Mouse (Mus musculus) v-Abl transformed pro-B cells (cell line): Measurements from ENCODE around the gene Kcnk10.

Experiments
- in situ Hi-C, 2 experiments: fragments of 400-800 bp; cut with MboI; formaldehyde crosslinking; loops; one replicate each; pipeline ENCODE4 v1.15.1; 2025; ENCODE audit not compliant: unreplicated experiment in 2 of 2

Gene Kcnk10

DNA sequence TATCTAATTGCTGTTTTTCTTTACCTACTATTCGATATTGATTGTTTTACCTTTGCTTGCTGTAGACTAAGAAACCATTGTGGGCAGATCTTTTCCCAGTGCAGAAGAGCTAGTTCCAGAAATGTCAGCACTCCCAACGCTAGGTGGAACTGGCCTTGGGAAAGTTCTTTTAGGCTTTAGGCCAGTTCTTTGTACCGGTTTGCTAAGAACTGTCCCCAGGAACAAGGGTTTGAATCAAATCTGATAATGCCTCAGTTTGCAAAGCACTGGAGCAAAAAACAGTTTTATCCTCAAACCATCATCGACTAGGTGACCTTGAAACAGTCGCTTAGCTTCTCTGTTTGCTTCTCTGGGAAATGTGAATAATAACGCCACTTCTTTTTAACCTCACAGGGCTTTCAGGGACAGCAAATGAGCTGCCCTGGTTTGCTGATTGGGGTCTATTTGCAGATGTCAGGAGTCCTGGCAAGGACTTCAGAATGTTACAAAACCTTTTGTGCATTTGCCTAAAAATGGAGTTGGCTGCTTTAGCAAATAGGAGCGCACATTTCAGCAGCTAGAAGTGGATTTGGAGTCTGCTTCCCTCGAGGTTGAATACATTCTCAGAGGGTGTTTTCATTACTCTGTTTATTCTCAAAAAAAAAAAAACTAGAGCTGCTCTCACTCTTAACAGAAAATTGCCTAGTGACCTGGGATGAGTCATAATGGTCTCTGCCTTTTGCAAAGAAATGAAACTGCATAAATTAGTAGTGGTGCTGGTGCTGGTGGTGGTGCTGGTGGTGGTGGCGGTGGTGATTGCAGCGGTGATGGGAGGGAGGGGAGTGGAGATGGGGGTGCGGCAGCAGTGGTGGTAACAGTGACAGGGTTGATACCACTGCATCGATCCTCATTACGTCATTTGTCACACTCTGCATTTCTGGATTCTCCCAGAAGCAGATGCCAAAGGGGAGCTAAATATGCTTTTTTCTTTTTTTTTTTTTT, 53.5 kb downstream of the Kcnk10 start:
- in situ Hi-C loops = loop anchor here in 1 of 2 experiments (5.0 kb wide), 1 partner anchor 48 kb away; no protein-coding TSS in a partner anchor

DNA sequence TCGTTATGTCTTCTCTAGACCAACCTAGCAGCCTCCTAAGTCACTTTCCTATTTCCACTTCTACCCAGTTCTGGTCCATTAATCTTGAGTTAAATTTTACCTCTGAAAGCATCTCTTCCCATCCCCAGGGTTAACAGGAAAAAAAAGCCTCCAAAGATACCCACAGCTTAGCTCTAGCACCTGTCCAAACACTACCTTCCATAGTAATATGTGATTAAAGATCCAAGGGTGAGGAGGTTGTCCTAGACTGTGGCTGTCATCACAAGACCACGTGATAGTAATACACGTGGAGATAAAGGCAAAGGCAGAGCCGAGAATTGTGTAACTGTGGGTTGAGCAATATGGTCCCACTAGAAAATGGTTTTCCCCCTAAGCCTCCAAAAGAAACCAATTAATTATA, 56.8 kb downstream of the Kcnk10 start:
- in situ Hi-C loops = loop anchor here in 1 of 2 experiments (5.0 kb wide), 1 partner anchor 51 kb away; no protein-coding TSS in a partner anchor

DNA sequence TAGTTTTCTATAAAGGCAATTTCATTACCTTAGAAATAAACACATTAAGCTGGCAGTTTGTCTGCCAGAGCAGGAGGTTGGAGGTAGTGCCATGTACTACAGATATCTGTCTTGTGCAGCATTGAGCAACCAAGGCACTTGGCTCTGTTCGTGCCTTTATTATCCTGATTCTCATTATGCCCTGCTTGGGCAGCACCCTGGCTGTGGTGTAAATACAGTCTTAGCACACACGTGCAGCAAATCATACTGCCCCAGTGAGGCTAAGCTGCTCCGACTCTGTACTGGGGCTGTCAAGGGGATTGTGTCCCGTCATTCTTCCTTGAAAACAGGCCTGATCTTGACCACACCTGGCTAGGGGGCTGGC, 57.6 kb downstream of the Kcnk10 start:
- in situ Hi-C loops = loop anchor here in 1 of 2 experiments (5.0 kb wide), 1 partner anchor 52 kb away; no protein-coding TSS in a partner anchor

DNA sequence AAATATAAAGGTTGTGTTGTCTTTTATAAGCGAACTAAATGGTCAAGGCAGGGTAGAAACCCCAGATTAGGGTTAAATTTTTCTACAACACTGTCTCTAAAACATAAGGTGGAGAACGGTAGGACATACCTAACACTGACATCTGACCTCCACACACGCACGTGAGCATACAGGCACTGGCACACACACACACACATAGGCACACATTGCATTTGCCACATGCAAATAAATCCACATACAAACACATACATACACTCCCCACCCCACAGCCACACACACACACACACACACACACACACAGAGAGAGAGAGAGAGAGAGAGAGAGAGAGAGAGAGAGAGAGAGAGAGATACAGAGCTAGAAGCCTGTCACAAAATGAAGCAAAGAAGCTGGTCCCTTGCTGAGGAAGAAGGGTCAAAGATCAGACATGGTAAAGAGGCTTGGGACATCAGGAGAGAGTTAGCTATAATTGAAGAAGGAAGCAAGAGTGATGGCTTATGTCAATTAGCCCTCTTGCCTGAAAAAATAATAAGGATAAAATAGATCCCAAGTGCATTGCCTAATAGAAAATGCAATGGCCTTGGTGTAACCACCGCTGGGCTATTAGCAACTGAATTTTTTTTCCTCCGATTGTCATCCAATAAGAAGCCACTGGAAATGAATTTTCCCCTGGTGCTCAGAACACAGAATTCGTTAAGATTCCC, 58.1 kb downstream of the Kcnk10 start:
- in situ Hi-C loops = loop anchor here in 1 of 2 experiments (5.0 kb wide), 1 partner anchor 52 kb away; no protein-coding TSS in a partner anchor

DNA sequence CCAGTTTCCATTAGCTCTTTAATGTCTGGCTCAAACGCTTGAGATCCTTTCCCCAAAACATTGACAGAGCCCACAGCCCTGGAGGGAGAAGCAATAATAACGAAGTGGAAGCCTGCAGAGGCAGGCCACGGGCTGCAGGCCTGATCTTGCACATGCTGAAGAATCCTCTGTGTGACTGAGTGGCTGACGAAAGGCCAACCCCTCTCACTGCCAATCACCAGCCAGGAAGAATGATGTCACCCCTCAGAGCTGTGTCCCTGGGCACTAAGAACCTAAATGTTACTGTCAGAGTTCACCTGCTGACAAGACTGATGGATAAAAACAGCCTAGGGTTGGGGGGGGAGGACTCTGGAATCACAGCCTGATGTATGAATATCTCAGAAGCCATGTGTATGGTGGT, 72.5 kb downstream of the Kcnk10 start:
- in situ Hi-C loops = no loop called here

DNA sequence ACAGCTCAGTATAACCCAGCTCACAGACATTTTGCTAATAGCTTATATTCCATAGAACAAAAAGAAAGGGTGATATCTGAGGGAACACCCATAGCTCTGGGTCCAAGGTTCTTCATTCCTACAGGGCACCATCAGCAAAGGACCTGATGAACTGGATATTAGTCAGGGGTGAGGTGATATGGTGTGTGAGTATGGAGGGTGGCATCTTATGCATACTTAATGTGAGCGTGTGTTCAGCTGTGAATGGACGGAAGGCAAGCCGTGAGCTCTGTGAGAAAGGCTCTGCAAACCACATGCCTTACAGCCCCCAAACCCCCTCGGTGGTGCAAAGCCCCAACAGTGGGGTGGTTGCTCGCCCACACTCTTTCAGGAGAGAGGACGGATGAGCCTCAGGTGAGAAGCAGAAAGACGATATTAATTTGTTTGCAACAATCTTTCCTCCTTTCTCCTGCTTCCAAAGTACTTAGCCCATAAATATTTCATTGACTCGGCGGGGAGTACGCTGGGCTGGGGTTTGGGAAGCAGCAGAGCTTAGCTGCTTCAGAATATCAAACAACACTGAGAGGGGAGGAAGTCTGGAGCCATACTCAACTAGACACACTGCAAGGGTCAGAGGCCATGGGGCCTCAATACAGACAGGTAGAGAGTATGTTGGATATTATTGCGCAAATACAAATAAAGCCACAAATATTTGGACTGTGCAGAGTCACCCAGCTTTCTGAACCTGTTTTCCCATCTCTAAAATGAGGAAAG, 76.4 kb downstream of the Kcnk10 start:
- in situ Hi-C loops = no loop called here

DNA sequence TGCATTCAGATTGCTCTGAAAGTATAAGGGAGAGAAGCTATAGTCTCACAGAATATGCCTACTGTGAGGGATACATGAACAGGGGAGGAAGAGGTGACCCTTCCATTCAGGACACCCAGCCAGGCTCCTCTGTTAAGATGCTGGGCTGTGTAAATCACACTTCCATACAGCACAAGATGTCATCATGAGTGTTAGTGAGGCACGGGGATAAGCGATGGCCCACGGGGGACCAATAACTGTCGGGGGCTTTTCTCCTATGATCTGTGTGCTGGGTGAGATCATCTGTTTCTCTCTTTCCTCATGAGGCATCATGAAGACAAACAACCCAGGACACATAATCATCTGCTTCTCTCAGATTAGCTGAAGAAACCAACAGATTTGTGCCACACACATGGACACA, 77.1 kb downstream of the Kcnk10 start:
- in situ Hi-C loops = no loop called here

DNA sequence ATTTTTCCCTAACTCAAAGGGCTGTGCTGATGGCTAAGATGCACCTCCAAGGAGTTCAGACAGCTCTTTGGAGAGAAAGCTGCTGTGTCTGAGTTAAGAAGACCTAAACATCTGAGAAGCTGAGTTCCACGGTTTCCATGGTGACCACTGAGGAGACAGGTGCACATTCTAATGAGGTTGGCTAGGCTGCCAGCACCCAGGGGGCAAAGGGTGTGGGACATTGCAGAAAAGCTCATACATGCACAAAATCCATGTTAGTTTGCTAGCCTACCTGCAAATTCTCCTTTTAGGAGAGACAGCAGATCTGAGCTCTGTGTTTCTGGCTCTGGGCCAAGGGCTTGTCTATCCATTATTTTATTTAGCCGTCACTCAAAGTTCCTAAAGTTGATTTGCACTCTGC, 96.7 kb downstream of the Kcnk10 start:
- in situ Hi-C loops = no loop called here

DNA sequence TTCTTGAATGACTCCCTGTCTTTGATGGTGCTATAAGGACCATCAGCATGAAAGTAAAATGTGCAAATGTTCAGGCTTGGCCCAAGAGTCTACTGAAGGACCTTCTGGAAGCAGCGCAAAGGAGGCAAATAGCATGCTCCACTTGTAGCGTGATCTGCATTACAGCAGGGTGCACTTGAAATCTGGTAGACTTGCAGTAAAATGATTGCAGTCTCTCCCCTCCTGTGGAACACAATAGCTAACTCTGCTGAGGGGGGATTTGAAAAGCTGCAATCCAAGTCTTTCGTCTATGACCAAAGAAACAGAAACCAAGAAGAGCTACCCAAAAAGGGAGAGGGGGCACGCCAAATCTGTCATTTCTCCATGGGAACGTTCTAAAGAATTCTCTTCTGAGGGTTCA, 97.1 kb downstream of the Kcnk10 start:
- in situ Hi-C loops = no loop called here

DNA sequence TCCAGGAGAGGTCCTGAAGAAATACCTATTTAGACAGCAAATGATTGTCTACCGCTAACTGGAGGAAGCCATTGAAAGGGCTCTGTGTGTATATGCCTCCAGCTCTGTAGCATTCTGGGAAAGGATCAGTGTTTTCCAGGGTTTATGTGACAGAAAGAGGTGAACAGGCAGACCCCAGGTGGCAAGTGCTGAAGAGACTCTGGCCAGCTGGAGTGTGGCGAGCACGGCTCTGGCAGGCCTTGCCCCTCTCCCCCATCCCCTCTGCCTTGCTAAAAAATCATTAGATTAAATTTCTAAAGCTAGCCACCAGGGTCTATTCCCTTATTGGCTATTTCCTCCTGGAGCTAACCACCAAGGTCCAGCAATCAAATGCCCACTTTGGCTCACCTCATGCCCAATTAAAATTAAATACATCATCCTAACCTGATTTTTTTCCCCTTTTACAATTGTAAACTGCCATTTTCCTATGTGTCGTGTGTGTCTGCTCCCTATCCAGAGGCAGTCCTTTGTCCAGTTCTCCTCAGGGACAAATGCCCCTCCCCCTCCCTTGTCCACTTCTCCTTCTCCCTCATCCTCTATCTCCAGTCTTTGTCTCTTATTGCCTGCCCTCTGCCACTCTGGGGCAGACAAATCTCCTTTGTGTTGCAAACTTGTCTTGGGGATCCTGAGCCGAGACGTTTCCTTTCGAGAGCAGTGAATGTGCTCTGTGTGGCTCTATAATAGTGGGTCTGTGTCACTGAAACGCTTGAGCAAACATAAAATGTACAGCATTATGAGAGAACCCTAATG, 100.2 kb downstream of the Kcnk10 start:
- in situ Hi-C loops = no loop called here

DNA sequence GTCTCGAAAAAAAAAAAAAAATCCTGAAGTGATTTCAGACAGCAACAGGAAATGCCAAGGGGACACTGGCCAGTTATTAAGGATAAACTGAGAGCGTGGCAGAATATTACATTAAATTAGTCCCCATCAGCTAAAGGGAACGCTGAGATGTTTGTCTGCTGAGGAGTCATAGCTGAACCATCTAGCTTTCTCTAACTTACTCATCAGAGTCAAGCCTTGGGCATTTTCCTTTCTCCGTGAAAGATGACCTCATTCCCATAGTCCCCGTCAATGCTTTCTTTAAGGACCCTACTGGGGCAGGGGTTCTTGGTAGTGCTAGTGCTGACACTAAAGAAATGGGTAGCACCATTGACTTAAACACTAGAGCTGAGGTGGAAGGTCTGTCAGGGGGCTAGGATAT, 106.9 kb downstream of the Kcnk10 start:
- in situ Hi-C loops = no loop called here

DNA sequence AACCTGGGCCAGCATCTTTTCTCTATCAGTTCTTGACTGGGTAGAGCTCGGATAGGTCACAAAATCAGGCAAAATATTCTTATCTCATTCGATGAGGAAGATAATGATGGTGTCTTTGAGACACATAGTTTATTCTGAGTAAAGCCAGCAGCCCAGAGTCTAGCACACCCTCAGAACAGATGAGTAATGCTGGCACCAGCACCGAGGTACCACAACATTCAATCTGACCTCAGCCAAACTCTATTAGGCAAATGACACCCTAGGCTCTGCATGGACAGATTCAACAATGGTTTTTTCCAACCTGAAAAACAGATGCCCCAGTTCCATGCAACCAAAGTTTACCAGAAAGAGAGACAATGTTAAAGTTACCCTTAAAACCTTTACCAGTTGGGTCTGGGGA, 108.0 kb downstream of the Kcnk10 start:
- in situ Hi-C loops = no loop called here

DNA sequence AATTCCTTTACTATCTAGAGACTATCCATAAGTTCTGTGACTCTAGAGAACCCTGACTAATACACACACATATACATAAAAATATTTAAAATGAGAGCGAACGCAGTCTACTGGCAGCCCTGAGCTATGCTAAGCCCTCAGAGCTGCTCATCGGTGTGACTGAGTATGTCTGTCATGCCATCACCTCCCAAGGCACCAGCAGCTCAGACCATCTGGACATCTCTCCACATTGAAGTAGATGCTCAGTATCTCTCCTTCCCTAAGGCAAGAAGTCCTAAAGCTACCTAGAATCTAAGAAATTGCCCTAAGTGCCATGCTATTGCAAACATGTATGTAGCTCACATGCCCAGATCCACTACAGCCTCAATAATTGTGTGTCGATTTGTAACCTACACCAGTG, 110.3 kb downstream of the Kcnk10 start:
- in situ Hi-C loops = no loop called here

DNA sequence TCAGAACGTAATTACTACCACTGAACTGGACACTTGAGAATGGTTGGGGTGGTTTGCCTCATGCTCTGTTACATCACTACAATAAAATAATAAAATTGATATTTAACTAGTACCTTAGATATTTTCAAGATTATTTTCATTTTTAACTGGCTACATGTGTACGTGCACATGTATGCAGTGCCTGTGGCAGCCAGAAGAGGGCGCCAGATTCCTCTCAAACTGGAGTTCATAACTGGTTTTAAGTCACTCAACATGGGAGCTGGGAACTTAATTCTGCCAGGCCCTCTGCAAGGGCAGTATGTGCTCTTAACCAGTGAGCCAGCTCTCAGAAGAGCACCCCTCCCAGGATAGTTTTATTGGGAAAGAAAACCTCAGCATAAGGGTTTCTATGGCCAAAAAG, 118.2 kb downstream of the Kcnk10 start:
- in situ Hi-C loops = loop anchor here in 1 of 2 experiments (5.0 to 10.0 kb wide), 3 partner anchors 125 to 185 kb away; no protein-coding TSS in a partner anchor

DNA sequence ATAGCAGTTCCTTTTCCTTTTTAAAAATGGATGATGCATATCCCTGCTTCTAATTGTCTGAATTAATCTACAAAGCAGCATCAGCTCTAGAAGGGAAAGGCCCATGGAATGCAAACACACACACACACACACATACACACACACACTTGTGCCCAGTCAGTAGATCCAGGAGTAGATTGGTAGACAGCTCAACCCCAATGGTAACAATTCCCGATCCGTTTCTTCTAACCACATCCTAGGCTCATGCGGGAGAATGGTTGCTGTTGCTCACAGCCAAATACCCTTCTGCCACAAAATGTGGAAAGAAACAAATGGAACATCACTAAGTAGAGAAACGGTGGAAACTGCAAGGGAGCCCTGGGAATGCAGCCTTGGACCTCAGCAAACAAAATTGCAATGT, 119.2 kb downstream of the Kcnk10 start:
- in situ Hi-C loops = loop anchor here in 1 of 2 experiments (5.0 to 10.0 kb wide), 3 partner anchors 124 to 184 kb away; no protein-coding TSS in a partner anchor

DNA sequence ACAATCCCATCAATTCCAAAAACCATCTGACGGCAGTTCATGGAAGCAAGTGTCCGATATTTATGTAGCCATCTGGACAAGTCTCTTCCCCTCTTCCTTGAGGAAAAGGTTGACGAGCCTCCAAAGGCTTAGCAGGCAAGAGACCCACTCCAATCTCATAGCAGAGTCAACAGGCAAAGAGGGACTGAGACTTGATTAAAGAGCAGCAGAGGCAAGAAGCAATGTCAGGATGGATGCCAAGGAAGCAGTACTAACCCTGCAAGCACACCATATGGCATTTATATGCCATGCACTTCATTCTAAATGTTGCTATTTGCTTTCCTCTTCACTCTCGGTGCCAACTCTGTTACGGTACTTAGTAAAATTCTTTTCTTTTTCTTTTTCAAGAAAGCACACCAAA, 119.6 kb downstream of the Kcnk10 start:
- in situ Hi-C loops = loop anchor here in 1 of 2 experiments (5.0 to 10.0 kb wide), 3 partner anchors 124 to 184 kb away; no protein-coding TSS in a partner anchor

DNA sequence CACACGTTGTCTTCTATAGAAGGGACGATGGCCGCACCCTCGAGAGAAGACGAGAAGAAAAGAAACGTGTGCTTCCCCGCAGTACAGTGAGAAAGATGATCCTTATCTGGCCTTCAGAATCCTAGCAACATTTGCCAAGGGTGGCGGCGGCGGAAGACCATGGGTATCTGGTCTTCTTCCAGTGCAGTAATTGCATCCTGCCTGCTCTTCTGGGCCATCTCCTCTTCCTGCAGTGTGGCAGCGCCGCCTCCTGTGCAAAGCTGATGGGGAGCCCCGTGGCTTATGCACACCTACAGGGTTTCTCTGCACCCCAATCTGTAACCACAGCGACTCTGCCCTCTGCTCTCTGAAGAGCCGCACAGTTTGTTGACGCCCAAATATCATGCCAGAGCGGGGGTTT, 124.9 kb downstream of the Kcnk10 start:
- in situ Hi-C loops = loop anchor here in 1 of 2 experiments (10.0 kb wide), 2 partner anchors 118 to 178 kb away; no protein-coding TSS in a partner anchor

DNA sequence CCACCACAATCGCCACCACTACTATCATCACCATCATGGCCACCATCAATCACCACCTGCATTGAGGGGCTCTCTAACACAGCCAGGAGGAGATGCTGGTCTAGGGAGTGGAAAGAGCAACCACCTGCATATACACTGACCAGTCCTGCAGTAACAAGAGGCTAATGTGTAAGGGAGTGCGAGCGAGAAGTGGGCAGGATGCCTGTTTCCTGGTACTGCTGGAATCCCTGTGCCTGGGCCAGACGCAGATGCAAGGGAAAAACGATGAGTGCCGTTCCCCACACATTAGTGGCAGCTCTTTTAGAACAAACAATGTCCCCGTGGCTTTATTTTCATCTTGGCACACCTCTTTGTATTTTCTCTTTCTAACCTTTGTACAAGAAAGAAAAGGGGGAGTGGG, 125.5 kb downstream of the Kcnk10 start:
- in situ Hi-C loops = loop anchor here in 1 of 2 experiments (10.0 kb wide), 2 partner anchors 118 to 178 kb away; no protein-coding TSS in a partner anchor

DNA sequence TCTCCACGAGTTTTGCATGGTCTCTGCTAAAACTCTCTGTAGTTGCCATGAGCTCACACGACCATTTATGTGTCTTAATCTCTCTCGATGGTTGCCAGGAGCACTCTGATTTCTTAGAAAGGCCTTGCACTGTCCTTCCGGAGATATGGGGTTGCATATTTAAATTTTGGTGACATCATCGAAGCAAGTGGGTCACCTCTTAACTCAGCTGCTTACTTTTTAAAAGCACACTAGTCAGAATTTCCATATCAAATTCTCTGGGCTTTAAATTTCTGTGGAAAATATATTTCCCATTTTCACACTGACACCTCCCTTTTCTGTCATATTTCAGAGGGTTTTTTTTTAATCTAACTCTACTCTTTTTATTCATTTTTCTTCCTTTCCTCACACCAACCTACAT, 132.5 kb downstream of the Kcnk10 start:
- in situ Hi-C loops = no loop called here

DNA sequence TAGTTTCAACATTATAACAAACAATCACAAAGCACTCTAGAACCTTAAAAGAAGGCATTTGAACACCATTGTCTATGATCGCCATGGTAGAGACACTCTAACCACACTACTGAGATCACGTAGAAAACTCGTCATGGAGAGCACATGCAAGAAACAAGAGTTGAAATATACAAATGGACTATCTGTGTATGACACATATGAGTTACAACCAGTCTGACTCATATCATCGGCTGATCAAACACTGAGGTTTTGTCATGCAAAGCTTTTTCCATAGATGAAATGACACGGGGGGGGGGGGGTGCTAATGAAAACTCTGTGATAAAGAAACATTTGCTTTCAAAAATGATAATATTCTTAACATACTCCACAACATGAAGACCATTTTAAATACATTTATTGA, 133.2 kb downstream of the Kcnk10 start:
- in situ Hi-C loops = no loop called here
